Mouse (Mus musculus) gastrocnemius, adult 2 months (tissue): ENCODE measurements at regions not wholly inside any gene's neighbourhood (a gene's known extent, or its start where the extent isn't known, plus 50 kb on each side); places are given as distances from the start of the nearest gene placed in this dataset.

ENCODE experiments used
- DNase-seq: peaks from one replicate; pipeline ENCODE4 v3.0.0; 2022
- H3K27ac ChIP-seq: fragments of 200-600 bp; 2 replicates; pipeline ENCODE4 v1.8.1; 2022; ENCODE audit warnings: mild to moderate bottlenecking
- H3K4me3 ChIP-seq: fragments of 200-600 bp; 2 replicates; pipeline ENCODE4 v1.8.1; 2022; ENCODE audit warnings: mild to moderate bottlenecking, moderate library complexity
- CTCF ChIP-seq: fragments of 200-600 bp; IDR thresholded peaks from 2 replicates; pipeline ENCODE4 v1.8.1; 2022; ENCODE audit warnings: antibody characterized with exemption, mild to moderate bottlenecking, moderate library complexity
- intact Hi-C: fragments of 180-260 bp; cut with DNase I; formaldehyde crosslinking; loops from one replicate; pipeline ENCODE4 v1.15.1; 2025

GRCm38 (mm10) chr12:106174070-106174980 is 164.3 kb downstream of the Vrk1 start:
- TF ChIP-seq CTCF, result no peak
- H3K4me3 ChIP-seq, result peak overlapping the region; percentile 71
- intact Hi-C loops, result no loop called here
- DNase-seq, result peak; percentile 21
- H3K27ac ChIP-seq, result no peak overlapping the region

- no peak overlapping the region for H3K27ac ChIP-seq
- intact Hi-C loops, result no loop called here
- TF ChIP-seq CTCF, result no peak
- DNase-seq, result no peak
- peak overlapping the region; percentile 71 for H3K4me3 ChIP-seq
Observed at GRCm38 (mm10) chr12:106174981-106175700, 165.1 kb downstream of the Vrk1 start.

GRCm38 (mm10) chr12:106177302-106177701 is 167.3 kb downstream of the Vrk1 start:
- no peak for DNase-seq
- no peak overlapping the region for H3K4me3 ChIP-seq
- intact Hi-C loops, result no loop called here
- no peak overlapping the region for H3K27ac ChIP-seq
- no peak for TF ChIP-seq CTCF

GRCm38 (mm10) chr12:106177861-106178260 is 167.8 kb downstream of the Vrk1 start:
- no peak overlapping the region for H3K27ac ChIP-seq
- intact Hi-C loops, result no loop called here
- no peak for TF ChIP-seq CTCF
- H3K4me3 ChIP-seq, result no peak overlapping the region
- DNase-seq, result no peak

- TF ChIP-seq CTCF, result no peak
Observed at GRCm38 (mm10) chr12:106178688-106179205, 168.7 kb downstream of the Vrk1 start.

GRCm38 (mm10) chr12:106182923-106183322 is 172.9 kb downstream of the Vrk1 start:
- H3K4me3 ChIP-seq, result no peak overlapping the region
- DNase-seq, result no peak
- H3K27ac ChIP-seq, result no peak overlapping the region
- TF ChIP-seq CTCF, result no peak
- intact Hi-C loops, result no loop called here

More at GRCm38 (mm10) chr12:106178688-106179205, 168.7 kb downstream of the Vrk1 start:
- Histone ChIP-seq H3K27ac (no peak overlapping the region), H3K4me3 (no peak overlapping the region)
- intact Hi-C loops, result no loop called here
- DNase-seq, result no peak

GRCm38 (mm10) chr12:106183973-106184372 is 173.9 kb downstream of the Vrk1 start:
- no peak overlapping the region for H3K27ac ChIP-seq
- H3K4me3 ChIP-seq, result no peak overlapping the region
- intact Hi-C loops, result no loop called here
- DNase-seq, result no peak
- no peak for TF ChIP-seq CTCF

GRCm38 (mm10) chr12:106185398-106186077 is 175.5 kb downstream of the Vrk1 start:
- intact Hi-C loops, result no loop called here
- peak; percentile 65 for DNase-seq

GRCm38 (mm10) chr12:106186501-106186900 is 176.5 kb downstream of the Vrk1 start:
- intact Hi-C loops, result no loop called here
- TF ChIP-seq CTCF, result no peak
- no peak for DNase-seq

More at GRCm38 (mm10) chr12:106185398-106186077, 175.5 kb downstream of the Vrk1 start:
- Histone ChIP-seq H3K4me3 (peak overlapping the region; percentile 33), H3K27ac (no peak overlapping the region; the same call in 1 of the 2 replicates)
- no peak for TF ChIP-seq CTCF

GRCm38 (mm10) chr12:106191771-106192170 is 181.7 kb downstream of the Vrk1 start:
- H3K27ac ChIP-seq, result no peak overlapping the region
- TF ChIP-seq CTCF, result no peak
- no peak overlapping the region for H3K4me3 ChIP-seq
- intact Hi-C loops, result no loop called here
- no peak for DNase-seq

More at GRCm38 (mm10) chr12:106186501-106186900, 176.5 kb downstream of the Vrk1 start:
- Histone ChIP-seq H3K27ac (no peak overlapping the region), H3K4me3 (no peak overlapping the region)

- Histone ChIP-seq H3K4me3 (no peak overlapping the region), H3K27ac (no peak overlapping the region)
- intact Hi-C loops, result no loop called here
- TF ChIP-seq CTCF, result no peak
- DNase-seq, result no peak
Observed at GRCm38 (mm10) chr12:106199302-106199701, 189.3 kb downstream of the Vrk1 start.

- Histone ChIP-seq H3K4me3 (no peak overlapping the region), H3K27ac (no peak overlapping the region)
- no peak for TF ChIP-seq CTCF
- no peak for DNase-seq
- intact Hi-C loops, result no loop called here
Observed at GRCm38 (mm10) chr12:106203526-106203925, 193.5 kb downstream of the Vrk1 start.
